Mouse (Mus musculus): ENCODE data around the gene Nob1.

DNA sequence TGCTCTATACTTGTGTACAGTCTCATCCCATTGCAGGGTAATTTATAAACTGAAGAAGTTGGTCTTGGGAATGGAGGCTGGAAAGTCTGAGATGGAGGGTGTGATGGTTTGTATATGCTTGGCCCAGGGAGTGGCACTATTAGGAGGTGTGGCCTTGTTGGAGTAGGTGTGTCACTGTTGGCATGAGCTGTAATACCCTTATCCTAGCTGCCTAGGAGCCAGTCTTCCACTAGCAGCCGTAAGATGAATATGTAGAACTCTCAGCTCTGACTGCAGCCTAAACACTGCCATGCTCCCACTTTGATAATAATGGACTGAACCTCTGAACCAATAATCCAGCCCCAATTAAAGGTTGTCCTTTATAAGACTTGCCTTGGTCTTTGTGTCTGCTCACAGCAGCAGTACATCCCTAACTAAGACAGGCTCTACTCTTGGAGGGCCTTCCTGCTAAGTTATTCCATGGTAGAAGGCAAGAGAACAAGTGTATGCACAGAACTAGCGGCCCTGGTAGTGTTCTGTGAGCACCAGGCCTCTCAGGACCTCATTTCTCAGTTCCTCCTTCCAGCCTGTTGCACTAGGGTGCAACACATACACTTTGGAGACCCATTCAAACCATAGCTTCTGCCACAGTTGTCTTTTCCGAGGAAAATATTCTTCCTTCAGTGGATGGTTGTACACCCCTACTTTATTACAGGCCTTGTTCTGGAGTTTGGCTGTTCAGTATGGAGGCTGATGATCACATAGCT, 15.2 kb upstream of the Nob1 start:
- no peak for TF ChIP-seq CTCF (IDR thresholded peaks at IDR 0.05; ENCODE audit: borderline replicate concordance, control insufficient read depth, extremely low read depth, insufficient read depth, low read length, poor library complexity)
- no peak for TF ChIP-seq POLR2A (IDR thresholded peaks at IDR 0.05; ENCODE audit: control insufficient read depth, extremely low read depth, insufficient read depth, low read length, poor library complexity)

Measured in thymus, adult 2 months (tissue).